Mouse (Mus musculus) v-Abl transformed pro-B cells (cell line): Measurements from ENCODE around the gene Gpsm1.
"Not testable (repeated sequence)": the region's sequence is repeated elsewhere in the genome, so short reads cannot be mapped to it uniquely, and the experiment has no call there.

Experiments used
- in situ Hi-C, 2 experiments: fragments of 400-800 bp; cut with MboI; formaldehyde crosslinking; loops; one replicate each; pipeline ENCODE4 v1.15.1; 2025; ENCODE audit not compliant: unreplicated experiment in 2 of 2

The Gpsm1 gene

DNA sequence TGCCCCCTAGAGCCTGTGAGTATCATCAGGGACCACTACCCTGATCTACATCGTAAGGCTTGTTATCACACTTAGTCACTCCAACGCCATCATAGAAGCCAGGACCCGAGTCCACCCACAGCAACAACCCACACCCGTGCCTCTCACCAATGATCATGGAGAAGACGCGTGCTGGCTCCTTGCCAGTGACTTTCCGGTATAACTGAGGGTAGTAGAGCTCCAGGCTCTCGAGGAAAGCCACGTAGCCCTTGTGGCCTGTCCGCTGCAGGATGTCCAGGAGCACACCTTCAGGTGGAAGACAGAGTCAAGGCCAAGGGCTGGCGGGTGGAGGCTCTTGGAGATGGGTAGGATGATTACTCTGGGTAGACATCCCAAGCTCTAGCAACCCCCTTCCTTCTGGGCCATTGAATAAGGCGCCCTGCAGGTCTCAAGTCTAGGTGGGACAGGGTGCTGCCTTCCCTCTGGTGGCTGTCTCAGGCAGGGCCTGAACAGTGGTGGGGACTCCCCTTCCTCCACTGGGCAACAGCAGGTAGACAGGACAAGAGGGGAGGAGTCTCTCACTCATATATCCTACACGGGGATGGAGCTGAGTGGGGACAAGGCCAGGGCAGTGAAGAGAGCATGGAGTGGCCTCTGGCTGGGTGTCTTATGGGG is 43.5 kb downstream of the Gpsm1 start:
- in situ Hi-C loops: no loop called here

DNA sequence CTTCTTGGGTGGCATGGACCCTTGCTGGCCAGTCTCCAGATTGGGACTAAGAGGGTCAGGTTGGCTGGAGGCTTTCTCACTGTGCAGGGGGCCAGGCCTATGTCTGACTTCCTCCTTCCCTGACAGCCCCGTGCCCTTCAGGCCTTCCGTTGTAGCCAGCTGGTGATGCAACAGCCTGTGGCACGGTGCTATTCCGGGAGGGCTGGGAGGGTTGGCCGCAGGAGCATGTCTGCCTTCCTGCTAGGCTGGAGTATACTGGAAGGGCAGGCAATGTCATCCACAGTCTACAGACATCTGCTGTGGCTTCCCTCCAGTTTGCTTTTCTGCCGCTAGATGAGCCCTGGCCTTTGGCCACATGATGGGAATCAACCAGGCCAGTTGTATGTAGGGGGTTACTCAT is 44.7 kb downstream of the Gpsm1 start:
- in situ Hi-C loops: no loop called here

DNA sequence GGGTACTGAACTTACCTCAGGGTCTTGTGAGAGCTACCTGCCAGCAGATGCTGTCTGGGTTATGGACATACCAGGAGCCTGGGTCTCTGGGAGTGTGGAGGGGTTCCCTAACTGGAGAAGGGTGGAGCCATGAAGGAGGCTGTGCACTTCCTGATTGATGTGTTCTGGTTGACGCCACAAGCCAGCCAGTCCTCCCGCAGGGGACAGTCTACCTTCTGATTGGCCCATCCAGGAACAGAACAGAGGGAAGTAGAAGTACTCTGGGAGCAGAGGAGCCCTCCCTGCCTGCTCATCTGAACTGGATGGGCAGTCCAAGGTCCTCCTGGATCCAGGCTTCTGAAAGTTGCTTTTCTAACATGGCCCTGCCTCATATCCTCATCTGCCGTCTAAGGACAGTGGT is 45.5 kb downstream of the Gpsm1 start, which contains the start of gene Card9:
Gene Card9, minus strand, starts transcription at position 147 of the 400 bp plus-strand sequence.
- in situ Hi-C loops: no loop called here

DNA sequence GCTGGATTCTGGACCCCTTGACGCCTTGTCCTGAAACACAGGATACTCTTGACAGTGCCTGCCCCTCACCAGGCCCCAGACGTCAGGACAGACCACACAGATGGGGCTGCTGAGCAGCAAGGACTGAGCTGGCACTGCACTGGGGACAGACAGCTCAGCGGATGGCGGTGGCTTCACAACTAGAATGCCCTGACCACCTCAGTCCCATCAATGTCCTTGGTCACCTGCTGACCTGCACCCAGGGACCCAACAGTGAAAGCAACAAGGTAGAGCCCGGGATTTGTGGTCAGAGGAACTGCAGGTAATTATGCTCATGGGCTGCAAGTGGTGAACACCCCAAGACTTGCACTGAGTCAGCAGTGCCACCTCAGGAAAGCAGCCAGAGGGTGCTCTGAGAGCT is 47.7 kb downstream of the Gpsm1 start:
- in situ Hi-C loops: no loop called here

DNA sequence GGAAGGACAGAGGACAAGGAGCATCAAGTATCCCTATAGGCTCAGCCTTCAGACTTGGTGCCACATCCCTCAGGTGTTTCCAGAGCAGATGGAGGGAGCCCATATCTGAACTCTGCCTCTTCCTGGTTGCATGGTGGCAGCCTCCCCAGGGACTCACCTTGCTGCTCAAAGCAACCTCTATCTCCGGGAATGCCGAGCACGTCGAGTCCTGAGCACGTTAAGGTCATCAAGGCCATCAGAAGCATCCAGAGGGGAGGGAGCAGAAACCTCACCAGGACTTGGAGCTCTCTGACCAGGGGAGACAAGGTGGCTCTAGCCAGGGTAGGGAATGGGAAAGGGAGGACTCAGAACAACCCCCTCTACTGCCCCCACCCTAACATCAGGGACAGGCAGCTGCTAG is 48.2 kb downstream of the Gpsm1 start:
- in situ Hi-C loops: no loop called here

DNA sequence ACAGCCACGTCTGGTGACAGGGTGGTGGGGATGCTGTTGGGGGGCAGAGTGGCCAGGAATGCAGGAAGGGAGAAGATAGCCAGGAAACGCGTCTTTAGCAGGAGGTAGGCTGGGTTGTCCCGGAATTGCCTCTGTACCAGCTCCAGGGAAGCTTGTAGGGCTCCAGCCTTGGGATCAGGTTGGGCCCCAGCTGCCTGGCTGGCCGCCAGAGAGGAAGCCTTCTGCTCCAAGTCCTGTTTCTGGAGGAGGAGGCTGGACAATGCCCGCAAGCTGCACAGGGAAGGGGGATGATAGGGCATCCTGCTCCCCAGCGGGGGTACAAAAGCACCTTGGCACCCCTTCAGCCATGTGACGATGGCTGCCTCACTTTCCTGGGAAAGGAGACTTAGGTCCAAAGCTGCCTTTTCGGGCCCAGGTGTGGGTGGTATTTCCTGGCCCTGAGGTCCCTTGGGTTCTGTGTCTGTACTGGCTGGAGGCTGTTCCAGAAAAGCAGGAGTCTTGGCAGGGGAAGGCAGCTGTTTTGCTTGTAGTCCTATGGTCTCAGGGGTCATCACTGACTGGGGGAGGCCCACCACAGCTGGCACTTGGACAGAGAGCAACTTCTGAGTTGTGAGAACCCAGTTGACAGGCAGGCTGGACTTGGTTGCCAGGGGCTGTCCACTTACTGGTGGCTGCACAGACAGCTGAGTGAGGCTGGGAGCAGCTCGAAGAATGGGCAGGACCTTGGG is 49.6 kb downstream of the Gpsm1 start:
- in situ Hi-C loops: no loop called here

DNA sequence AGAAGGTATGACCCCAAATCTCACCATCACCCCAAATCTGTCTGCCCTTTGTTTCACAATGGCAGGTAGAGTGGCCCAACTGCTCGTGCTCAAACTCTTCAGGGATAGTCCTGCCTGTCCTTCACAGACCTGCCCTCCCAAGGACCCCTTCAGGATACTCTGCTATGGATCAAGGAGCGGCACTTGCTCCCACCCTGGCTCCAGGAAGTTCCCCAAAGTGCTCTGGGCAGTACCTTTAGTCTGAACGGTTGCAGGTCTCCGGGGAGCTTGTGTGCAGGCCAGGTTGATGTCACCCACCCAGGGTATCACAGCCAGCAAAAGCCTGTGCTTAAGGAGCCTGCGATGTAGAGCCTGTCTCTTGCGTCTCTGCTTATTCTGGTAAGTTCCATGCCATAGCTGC is 52.6 kb downstream of the Gpsm1 start:
- in situ Hi-C loops: no loop called here

DNA sequence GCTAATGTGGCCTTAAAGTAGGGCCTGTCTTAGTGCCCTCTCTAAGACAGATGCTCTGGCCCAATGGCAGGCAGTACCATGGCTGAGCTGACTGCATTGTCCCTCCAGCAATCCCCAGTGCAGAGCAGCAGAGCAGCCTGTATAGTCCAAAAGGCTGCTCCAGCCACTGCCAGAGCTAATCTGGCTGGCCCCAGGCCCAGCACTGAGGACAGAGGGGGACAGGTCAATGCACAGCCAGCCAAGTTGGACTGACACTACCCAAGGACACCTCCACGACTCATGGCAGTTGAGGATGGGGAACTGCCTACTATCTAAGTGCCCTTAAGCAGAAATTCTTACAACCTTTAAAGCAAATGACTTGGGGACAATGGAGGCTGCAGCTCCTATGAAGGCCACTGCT is 53.3 kb downstream of the Gpsm1 start:
- in situ Hi-C loops: no loop called here

DNA sequence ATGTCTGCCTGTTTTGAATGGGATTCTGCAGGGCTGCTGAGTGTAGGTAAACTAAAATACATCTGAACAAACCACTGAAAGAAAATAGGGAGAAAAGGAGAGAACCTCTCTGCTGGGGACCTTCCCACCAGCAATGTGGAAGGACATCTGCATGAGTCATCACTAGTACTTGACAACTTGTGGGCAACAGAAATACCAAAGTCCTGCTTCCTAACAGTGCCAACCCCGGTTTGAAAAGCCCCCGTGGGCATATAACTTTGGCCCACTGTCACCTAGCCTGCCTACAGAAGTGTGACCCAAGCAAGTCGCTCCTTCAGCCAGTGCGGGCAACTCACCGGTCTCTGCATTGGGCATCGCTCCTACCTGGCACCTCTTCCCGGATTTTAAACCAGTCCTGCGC is 57.1 kb downstream of the Gpsm1 start:
- in situ Hi-C loops: no loop called here

DNA sequence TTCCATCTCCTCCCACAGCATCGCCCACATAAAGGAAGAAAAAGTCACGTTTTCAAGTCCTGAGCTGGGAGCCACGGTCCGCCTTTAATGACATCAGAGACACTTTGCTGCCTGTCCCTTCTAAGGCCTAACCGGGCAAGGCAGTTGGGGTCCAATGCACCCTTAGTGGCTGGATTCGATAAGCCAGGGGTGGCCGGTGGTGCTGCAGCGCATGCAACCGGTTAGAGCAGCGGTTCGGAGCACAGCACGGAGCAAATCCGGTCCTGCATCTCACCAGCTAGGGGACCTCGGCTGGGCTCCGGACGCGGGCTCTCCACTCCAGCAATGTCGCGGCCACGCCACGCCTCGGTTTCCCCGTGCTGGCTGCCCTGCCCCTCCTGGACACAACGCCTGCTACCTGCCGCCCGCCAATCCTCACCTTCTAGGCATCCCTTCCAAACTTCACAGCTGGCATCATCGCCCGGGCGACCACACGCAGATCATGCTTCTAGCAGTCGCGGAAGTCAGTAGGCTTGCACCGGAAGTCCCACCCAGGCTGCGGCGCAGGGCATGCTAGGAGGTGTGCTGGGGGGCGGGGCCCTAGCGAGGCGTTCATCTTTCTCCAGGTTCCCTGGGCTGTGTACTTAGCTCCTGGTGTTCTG is 64.9 kb downstream of the Gpsm1 start, which contains the start of gene Snapc4:
Gene Snapc4, minus strand, starts transcription at position 523 of the 641 bp plus-strand sequence.
- in situ Hi-C loops: no loop called here

DNA sequence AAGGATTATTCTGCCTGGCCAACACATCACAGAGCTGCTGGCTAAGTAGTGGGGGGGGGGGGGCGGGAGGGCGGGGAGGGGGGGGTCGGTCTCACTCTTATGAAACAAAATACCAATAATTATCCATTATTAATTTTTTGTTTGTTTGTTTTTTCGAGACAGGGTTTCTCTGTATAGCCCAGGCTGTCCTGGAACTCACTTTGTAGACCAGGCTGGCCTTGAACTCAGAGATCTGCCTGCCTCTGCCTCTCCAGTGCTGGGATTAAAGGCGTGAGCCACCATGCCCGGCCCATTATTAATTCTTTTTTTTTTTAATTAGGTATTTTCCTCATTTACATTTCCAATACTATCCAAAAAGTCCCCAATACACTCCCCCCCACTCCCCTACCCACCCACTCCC is 65.6 kb downstream of the Gpsm1 start:
- in situ Hi-C loops: not testable (repeated sequence)

DNA sequence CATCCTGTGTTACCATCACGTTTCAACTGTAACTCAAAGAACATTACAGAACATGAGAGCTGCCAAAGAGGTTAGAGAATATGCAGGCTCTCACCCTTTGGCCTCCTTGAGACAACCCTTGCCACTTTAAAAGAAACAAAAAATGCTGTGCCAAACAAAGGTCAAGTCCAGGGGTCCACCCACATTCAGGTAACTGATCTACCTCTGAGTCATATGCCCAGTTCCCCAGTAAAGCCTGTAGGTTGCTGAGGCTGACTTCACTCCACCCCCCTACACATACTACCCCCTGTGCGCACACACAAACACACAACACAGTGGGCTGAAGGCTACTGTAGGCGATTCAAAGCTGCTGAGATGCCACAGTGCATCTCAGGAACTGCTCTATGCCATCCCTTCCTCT is 72.4 kb downstream of the Gpsm1 start:
- in situ Hi-C loops: no loop called here

DNA sequence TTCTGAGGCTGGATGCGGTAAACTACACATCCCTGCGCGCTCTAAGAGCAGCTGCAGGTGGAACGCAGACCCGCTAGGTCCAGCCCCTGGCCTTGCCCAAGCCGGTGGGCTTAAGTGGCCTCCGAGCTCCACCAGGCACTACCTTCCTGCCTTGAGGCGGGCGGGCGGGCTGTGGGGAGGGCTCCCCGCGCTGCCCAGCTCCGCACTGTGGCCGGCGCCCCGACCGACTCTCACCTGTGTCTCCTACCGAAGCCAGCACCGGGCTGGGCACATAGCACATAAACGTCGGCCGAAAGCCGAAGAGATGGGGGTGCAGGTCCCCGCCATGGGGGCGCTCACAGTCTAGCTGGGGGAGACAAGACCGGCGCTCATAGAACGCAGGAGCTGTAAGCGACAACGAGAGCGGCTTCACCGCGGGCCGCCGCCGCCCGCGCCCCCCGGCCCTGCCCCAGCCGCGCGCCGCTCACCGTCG is 73.4 kb downstream of the Gpsm1 start:
- in situ Hi-C loops: no loop called here

DNA sequence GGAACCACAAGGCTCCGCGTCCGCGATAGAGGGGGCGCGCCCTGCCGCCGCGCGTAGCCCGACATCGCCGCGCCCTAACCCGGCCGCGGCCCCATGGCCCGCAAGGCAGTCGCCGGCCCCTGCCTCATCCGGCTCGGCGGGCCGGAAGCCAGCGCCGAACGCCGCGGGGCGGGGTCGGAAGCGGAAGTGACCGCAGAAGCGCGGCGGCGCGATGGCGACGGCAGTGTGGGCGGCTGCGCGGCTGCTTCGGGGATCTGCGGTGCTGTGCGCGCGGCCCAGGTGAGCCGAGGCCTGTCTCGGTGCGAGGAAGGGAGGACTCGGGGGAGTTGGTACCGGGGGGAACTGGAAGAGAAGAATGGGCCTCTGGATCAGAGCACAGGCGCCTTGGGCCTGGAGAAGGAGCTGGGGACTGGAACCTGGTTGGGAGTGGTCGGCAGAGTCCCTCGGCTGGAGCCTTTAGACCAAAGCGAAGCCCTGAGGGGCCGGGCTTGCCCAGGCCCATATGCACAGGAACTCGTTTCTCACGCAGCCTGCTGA is 73.9 kb downstream of the Gpsm1 start, which contains the start of the genes Entr1 and Pmpca:
Gene Entr1, minus strand, starts transcription at position 163 of the 537 bp plus-strand sequence.
Gene Pmpca, plus strand, starts transcription at position 186 of the 537 bp plus-strand sequence.
- in situ Hi-C loops: no loop called here

DNA sequence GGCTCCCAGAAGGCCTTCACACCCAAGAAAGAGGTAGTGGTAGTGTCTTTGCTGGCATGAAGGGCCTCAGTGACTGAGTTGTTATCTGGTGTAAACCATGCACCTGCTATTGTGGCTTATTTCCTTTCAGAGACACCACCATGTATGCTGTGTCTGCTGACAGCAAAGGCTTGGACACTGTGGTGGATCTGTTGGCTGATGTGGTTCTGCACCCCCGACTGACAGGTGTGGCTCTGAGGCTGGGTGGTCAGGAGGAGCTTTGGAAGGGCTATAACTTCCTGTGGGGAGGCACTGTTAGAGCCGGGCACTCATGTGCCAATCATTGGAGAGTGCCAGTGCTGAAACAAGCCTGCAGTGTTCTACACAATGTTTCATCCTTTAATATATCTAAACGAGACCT is 75.6 kb downstream of the Gpsm1 start:
- in situ Hi-C loops: no loop called here

DNA sequence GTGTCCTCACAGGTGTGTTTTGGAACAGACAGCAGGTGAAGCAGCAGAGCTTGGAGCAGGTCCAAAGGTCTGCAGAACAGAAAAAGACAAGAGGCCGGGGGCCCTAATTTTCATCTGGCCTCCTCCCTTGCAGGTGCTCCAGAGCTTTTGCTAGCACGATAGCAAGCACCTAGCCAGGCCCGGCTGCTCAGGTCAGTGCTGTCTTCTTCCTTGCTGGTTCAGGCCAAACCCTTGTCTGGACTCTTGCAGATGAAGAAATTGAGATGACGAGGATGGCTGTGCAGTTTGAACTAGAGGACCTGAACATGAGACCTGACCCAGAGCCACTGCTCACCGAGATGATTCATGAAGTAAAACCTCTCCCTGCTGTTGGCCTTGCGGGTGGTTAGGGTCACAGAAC is 76.3 kb downstream of the Gpsm1 start:
- in situ Hi-C loops: no loop called here
